Mouse (Mus musculus): Measurements from ENCODE around the gene Ccdc57. TPM values are rescaled to one million over a fixed set of nuclear protein-coding genes. Genes with fewer than 3 reads are reported as not detected.

The Ccdc57 gene
- total and polyA plus RNA-seq, 2 experiments from 2014 or later, result 6.2 to 7.8 TPM

GRCm38 (mm10) chr11:120945266-120945665 is 12.6 kb upstream of the Ccdc57 start:
- no peak for TF ChIP-seq CTCF (IDR thresholded peaks at IDR 0.05)
- no peak for ATAC-seq (ENCODE audit: low FRiP score)
- no peak for DNase-seq (ENCODE audit: low spot score)
- Histone ChIP-seq H3K9me3 (ENCODE audit: low read length) (no peaks in the 10 kb centered on the region), H3K9ac (replicated peaks; ENCODE audit: low read length, poor library complexity, severe bottlenecking) (no peak overlapping the region), H3K27me3 (ENCODE audit: insufficient read depth, low read length) (peaks cover 23% of the 10 kb centered on the region), H3K36me3 (ENCODE audit: insufficient read depth, low read length) (no peaks in the 10 kb centered on the region), H3K27ac (ENCODE audit: low read depth, low read length) (no peak overlapping the region), H3K4me1 (ENCODE audit: insufficient read depth, low read length) (0 out of 2 replicates have a peak, but pooled peaks cover 8% of the 10 kb centered on the region), H3K4me2 (ENCODE audit: low read depth, low read length, poor library complexity, severe bottlenecking) (no peak overlapping the region), H3K4me3 (ENCODE audit: low read depth, low read length) (no peak overlapping the region)
- 86% methylated on average over 7 of the region's 7 CpGs for WGBS

DNA sequence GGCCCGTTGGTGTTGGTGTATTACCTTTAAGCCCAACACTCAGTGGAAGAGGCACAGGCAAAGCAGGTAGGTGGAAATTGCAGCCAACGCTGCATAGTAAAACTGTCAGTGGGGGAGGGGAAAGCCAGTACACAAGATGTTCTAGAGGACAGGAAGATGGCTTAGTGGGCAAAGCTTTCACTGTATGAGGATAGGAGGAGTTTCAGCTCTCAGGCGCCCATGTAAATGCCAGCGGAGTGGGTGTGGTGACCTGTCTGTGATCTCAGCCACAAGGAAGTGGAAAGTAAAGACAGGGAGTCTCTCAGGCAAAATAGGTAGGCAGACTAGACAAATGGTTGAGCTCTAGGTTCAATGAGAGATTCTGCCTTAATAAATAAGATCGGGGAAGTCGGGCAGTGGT is 8.3 kb upstream of the Ccdc57 start:
- 87% methylated on average over 6 of the region's 6 CpGs for WGBS

DNA sequence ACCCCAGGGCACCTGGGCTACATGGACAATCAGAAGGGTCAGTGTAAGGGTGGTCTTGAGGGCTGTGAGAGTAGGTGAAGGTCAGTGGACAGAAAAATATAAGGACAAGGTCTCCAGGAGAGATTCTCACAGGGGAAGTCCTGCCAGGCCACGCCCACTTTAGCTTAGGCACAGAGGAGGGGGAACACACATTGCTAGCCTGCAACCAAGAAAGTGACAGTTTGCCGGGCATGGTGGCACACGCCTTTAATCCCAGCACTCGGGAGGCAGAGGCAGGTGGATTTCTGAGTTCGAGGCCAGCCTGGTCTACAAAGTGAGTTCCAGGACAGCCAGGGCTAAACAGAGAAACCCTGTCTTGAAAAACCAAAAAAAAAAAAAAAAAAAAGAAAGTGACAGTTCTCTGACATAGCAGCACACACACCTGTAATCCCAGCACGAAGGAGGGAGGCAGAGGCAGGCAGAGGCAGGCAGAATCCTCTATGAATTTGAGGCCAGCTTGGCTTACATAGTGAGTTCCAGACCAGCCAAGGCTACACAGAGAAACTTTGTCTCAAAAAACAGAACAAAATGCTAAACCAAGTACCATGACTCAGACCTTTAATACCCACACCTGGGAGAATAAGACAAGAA is 7.2 kb upstream of the Ccdc57 start:
- H3K9me3 ChIP-seq (ENCODE audit: low read length), result no peaks in the 10 kb centered on the region
- H3K27me3 ChIP-seq (ENCODE audit: insufficient read depth, low read length), result no peaks in the 10 kb centered on the region
- H3K4me3 ChIP-seq (ENCODE audit: low read depth, low read length), result no peak overlapping the region
- H3K4me2 ChIP-seq (ENCODE audit: low read depth, low read length, poor library complexity, severe bottlenecking), result no peak overlapping the region
- ATAC-seq (ENCODE audit: low FRiP score) (no peak), DNase-seq (ENCODE audit: low spot score) (no peak)
- no peaks in the 10 kb centered on the region for H3K4me1 ChIP-seq (ENCODE audit: insufficient read depth, low read length)
- no peaks in the 10 kb centered on the region for H3K36me3 ChIP-seq (ENCODE audit: insufficient read depth, low read length)
- no peak for TF ChIP-seq CTCF (IDR thresholded peaks at IDR 0.05)
- H3K27ac ChIP-seq (ENCODE audit: low read depth, low read length), result no peak overlapping the region
- no peak overlapping the region for H3K9ac ChIP-seq (replicated peaks; ENCODE audit: low read length, poor library complexity, severe bottlenecking)
- whole genome bisulfite sequencing, result 68% methylated on average over 5 of the region's 6 CpGs

More for the DNA sequence above, 8.3 kb upstream of the Ccdc57 start:
- Histone ChIP-seq H3K27ac (ENCODE audit: low read depth, low read length) (no peak overlapping the region), H3K4me3 (ENCODE audit: low read depth, low read length) (no peak overlapping the region), H3K27me3 (ENCODE audit: insufficient read depth, low read length) (no peaks in the 10 kb centered on the region), H3K36me3 (ENCODE audit: insufficient read depth, low read length) (no peaks in the 10 kb centered on the region), H3K9ac (replicated peaks; ENCODE audit: low read length, poor library complexity, severe bottlenecking) (no peak overlapping the region), H3K9me3 (ENCODE audit: low read length) (no peaks in the 10 kb centered on the region), H3K4me2 (ENCODE audit: low read depth, low read length, poor library complexity, severe bottlenecking) (no peak overlapping the region), H3K4me1 (ENCODE audit: insufficient read depth, low read length) (no peaks in the 10 kb centered on the region)
- ATAC-seq (ENCODE audit: low FRiP score), result no peak
- no peak for TF ChIP-seq CTCF (IDR thresholded peaks at IDR 0.05)
- DNase-seq (ENCODE audit: low spot score), result no peak

DNA sequence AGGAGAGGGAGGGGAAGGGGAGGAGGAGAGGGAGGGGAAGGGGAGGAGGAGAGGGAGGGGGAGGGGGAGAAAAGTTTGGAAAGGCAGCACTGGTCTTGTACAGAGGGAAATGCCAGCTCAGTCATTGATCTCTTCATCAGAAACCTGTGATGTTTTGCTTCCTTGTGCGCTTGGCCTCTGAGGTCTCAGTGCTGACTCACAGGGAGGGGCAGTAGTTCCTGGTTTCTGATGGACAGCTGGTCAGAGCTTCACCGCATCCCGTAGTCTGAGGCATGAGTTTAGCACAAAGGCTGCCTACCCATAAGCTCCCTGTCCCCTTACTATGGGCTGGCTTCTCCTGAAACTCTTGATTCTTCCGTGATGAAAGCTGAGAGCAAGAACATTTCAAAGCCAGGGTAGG is 6.1 kb upstream of the Ccdc57 start:
- Histone ChIP-seq H3K4me1 (ENCODE audit: insufficient read depth, low read length) (no peaks in the 10 kb centered on the region), H3K36me3 (ENCODE audit: insufficient read depth, low read length) (no peaks in the 10 kb centered on the region), H3K27me3 (ENCODE audit: insufficient read depth, low read length) (no peaks in the 10 kb centered on the region), H3K4me2 (ENCODE audit: low read depth, low read length, poor library complexity, severe bottlenecking) (no peak overlapping the region), H3K9ac (replicated peaks; ENCODE audit: low read length, poor library complexity, severe bottlenecking) (no peak overlapping the region), H3K9me3 (ENCODE audit: low read length) (no peaks in the 10 kb centered on the region), H3K4me3 (ENCODE audit: low read depth, low read length) (no peak overlapping the region), H3K27ac (ENCODE audit: low read depth, low read length) (no peak overlapping the region)
- DNase-seq (ENCODE audit: low spot score), result no peak
- TF ChIP-seq CTCF (IDR thresholded peaks at IDR 0.05), result no peak
- WGBS, result 48% methylated on average over 4 of the region's 4 CpGs
- ATAC-seq (ENCODE audit: low FRiP score), result no peak

DNA sequence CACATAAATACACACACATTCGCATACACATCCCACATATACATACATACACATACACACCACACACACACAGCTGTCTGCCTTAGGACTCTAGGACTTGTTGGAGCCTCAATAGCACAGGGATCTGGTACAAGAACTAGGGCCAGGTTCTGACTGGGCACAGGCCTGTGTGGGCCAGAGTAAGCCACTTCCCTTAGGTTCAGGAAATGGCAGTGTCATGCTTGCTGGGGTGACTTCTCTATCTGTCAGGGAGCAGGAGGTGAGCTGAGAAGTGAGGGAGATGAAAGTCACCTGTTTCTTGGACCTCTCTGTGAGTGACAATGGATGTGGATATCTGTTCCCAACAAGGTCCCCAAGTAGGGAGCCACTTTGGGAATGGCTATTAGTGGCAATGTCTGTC is 5.3 kb upstream of the Ccdc57 start:
- Histone ChIP-seq H3K4me2 (ENCODE audit: low read depth, low read length, poor library complexity, severe bottlenecking) (no peak overlapping the region), H3K36me3 (ENCODE audit: insufficient read depth, low read length) (no peaks in the 10 kb centered on the region), H3K27ac (ENCODE audit: low read depth, low read length) (no peak overlapping the region), H3K27me3 (ENCODE audit: insufficient read depth, low read length) (no peaks in the 10 kb centered on the region), H3K4me3 (ENCODE audit: low read depth, low read length) (no peak overlapping the region), H3K9ac (replicated peaks; ENCODE audit: low read length, poor library complexity, severe bottlenecking) (no peak overlapping the region), H3K4me1 (ENCODE audit: insufficient read depth, low read length) (no peaks in the 10 kb centered on the region), H3K9me3 (ENCODE audit: low read length) (no peaks in the 10 kb centered on the region)
- WGBS, result 100% methylated on average over 1 of the region's 1 CpGs
- DNase-seq (ENCODE audit: low spot score) (no peak), ATAC-seq (ENCODE audit: low FRiP score) (no peak)
- TF ChIP-seq CTCF (IDR thresholded peaks at IDR 0.05), result no peak

- Histone ChIP-seq H3K9ac (replicated peaks; ENCODE audit: low read length, poor library complexity, severe bottlenecking) (no peak overlapping the region), H3K36me3 (ENCODE audit: insufficient read depth, low read length) (no peaks in the 10 kb centered on the region), H3K4me2 (ENCODE audit: low read depth, low read length, poor library complexity, severe bottlenecking) (no peak overlapping the region), H3K27me3 (ENCODE audit: insufficient read depth, low read length) (no peaks in the 10 kb centered on the region), H3K9me3 (ENCODE audit: low read length) (no peaks in the 10 kb centered on the region), H3K4me1 (ENCODE audit: insufficient read depth, low read length) (no peaks in the 10 kb centered on the region), H3K27ac (ENCODE audit: low read depth, low read length) (no peak overlapping the region), H3K4me3 (ENCODE audit: low read depth, low read length) (no peak overlapping the region)
- TF ChIP-seq CTCF (IDR thresholded peaks at IDR 0.05), result no peak
- WGBS, result 95% methylated on average over 4 of the region's 4 CpGs
- ATAC-seq (ENCODE audit: low FRiP score) (no peak), DNase-seq (ENCODE audit: low spot score) (no peak)
Observed at GRCm38 (mm10) chr11:120931479-120931878, 1.2 kb downstream of the Ccdc57 start.

All from midbrain, postnatal 0 days (tissue).